Mouse (Mus musculus) olfactory bulb, adult 2 months (tissue): ENCODE measurements around the gene Pnma1.

Experiments used
- CTCF ChIP-seq: fragments of 200-500 bp; IDR thresholded peaks from 2 replicates; pipeline ENCODE4 v1.5.1; 2012; ENCODE audit warnings: low read depth, mild to moderate bottlenecking, low read length, moderate library complexity; ENCODE audit not compliant: insufficient read depth
- POLR2A ChIP-seq: fragments of 200-500 bp; IDR thresholded peaks from 2 replicates; pipeline ENCODE4 v1.6.1; 2012; ENCODE audit warnings: mild to moderate bottlenecking, low read depth, low read length, moderate library complexity; ENCODE audit not compliant: insufficient read depth

DNA sequence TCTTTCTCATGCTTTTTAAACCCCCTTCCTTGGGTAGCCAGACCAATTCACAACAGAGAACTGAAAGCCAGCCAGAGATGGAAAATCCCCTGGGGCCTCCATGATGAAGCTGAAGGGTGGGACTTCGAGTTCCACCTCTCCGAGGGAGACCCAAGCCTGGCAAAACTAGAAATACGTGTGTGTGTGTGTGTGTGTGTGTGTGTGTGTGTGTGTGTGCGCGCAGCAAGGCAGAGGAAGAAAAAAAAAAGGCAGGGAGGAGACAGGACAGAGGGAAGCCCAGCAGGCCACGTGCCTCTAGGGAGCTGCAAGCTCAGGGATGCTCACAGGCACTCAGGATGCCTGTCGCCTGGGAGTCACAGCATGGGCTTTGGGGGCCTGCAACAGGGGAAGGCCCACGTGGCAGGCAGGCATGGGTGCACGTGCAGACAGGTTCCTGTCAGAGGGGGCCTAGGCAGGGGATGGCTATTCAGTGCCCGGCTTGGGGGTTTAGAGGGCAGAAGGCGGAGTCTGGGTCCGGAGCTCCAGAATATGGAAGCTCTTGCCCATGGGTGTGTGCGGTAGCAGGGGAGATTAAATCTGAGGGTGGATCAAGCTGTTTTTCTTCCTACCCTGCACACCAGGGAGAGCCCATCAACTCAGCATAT, 28.0 kb upstream of the Pnma1 start:
- TF ChIP-seq POLR2A (no peak), CTCF (no peak)
